In genomic region chr2:6739998-6740668, GRCm38 (mm10) we compare ENCODE assay signal across 10 mouse cellular contexts.
A peak's percentile ranks its signal among the peaks of the same experiment; 100 is the strongest.
DNase-seq lines count a peak whose midpoint lies in the region; ATAC-seq and TF ChIP-seq lines count a peak whose summit lies in the region.
"Had no signal": no experiment of that assay in that cellular context is flagged by ENCODE, and none has a peak within 500 bp of the region (broad histone marks: within the 10 kb centered on the region; RNA-seq: fewer than 3 reads in every experiment).

No protein-coding gene starts in this region.

- TF ChIP-seq POLR2A in CH12.LX (IDR thresholded peaks at IDR 0.05; ENCODE audit: low read depth, low read length): no peak

- no peaks in the 10 kb centered on the region for H3K9me3 ChIP-seq in forebrain, embryonic 15.5 days
- H3K9me3 ChIP-seq in forebrain, embryonic 10.5 days: no peaks in the 10 kb centered on the region
- no peaks in the 10 kb centered on the region for H3K9me3 ChIP-seq in CH12.LX (replicated peaks; ENCODE audit: low read length)
- H3K9me3 ChIP-seq in intestine, embryonic 15.5 days: no peaks in the 10 kb centered on the region
- H3K9me3 ChIP-seq: liver, embryonic 15.5 days had no signal

- peak in 1 of 2 experiments; percentile 39; a peak in 2 of 4 replicates for TF ChIP-seq CTCF in CH12.LX (conservative IDR thresholded peaks at IDR 0.05 in 1 of 2, IDR thresholded peaks at IDR 0.05 in 1 of 2; ENCODE audit: low read depth in 2 of 2, low read length in 2 of 2)

- no peaks in the 10 kb centered on the region for H3K36me3 ChIP-seq in forebrain, embryonic 15.5 days
- no peaks in the 10 kb centered on the region for H3K36me3 ChIP-seq in forebrain, embryonic 10.5 days (replicated peaks)
- no peaks in the 10 kb centered on the region for H3K36me3 ChIP-seq in CH12.LX (replicated peaks in 1 of 2; ENCODE audit: control insufficient read depth in 1 of 2, insufficient read depth in 1 of 2, low read length in 1 of 2)
- no peaks in the 10 kb centered on the region for H3K36me3 ChIP-seq in intestine, embryonic 15.5 days
- H3K36me3 ChIP-seq: liver, embryonic 15.5 days had no signal

- H3K4me1 ChIP-seq in forebrain, embryonic 15.5 days: peaks cover 42% of the 10 kb centered on the region
- no peaks in the 10 kb centered on the region for H3K4me1 ChIP-seq in forebrain, embryonic 10.5 days
- peaks cover 2 to 9% of the 10 kb centered on the region in 2 experiments; a peak in 3 of 4 replicates for H3K4me1 ChIP-seq in CH12.LX (ENCODE audit: control insufficient read depth in 1 of 2, insufficient read depth in 2 of 2)
- H3K4me1 ChIP-seq in intestine, embryonic 15.5 days (replicated peaks): no peaks in the 10 kb centered on the region
- H3K4me1 ChIP-seq: liver, embryonic 15.5 days had no signal

- dilution Hi-C loops in CH12.LX (cut with MboI; ENCODE audit: extremely low pct_ligation_motif_present, extremely low pct_unique_long_range_greater_than_20kb, low sequenced_read_pairs): no loop called here

- no peak for DNase-seq in forebrain, embryonic 10.5 days (ENCODE audit: extremely low spot score, low spot score)
- DNase-seq in kidney, adult 9 months: peak; percentile 12
- no peak for DNase-seq in kidney, adult 11 months
- no peak for DNase-seq in CH12.LX (ENCODE audit: extremely low read depth)
- no peak for DNase-seq in embryo, embryonic 10 days (ENCODE audit: low spot score)
- DNase-seq in ovary, postnatal 36 days (ENCODE audit: low spot score): no peak
- DNase-seq: right cerebral cortex, postnatal 14 days had no signal

- no peak overlapping the region for H3K9ac ChIP-seq in forebrain, embryonic 15.5 days (replicated peaks)
- H3K9ac ChIP-seq in CH12.LX (ENCODE audit: insufficient read depth, low read depth): no peak overlapping the region
- no peak overlapping the region for H3K9ac ChIP-seq in intestine, embryonic 15.5 days
- H3K9ac ChIP-seq: liver, embryonic 15.5 days had no signal

- H3K79me2 ChIP-seq in CH12.LX (replicated peaks; ENCODE audit: control insufficient read depth, extremely low read depth, insufficient read depth, poor library complexity, severe bottlenecking): no peaks in the 10 kb centered on the region

- ATAC-seq in forebrain, embryonic 15.5 days (replicated peaks): no peak
- peak; percentile 72; the same call in 1 of the 2 replicates for ATAC-seq in intestine, embryonic 15.5 days

- H3K27me3 ChIP-seq in forebrain, embryonic 15.5 days: no peaks in the 10 kb centered on the region
- H3K27me3 ChIP-seq in forebrain, embryonic 10.5 days (ENCODE audit: poor library complexity, severe bottlenecking): no peaks in the 10 kb centered on the region
- H3K27me3 ChIP-seq in CH12.LX (replicated peaks): no peaks in the 10 kb centered on the region
- no peaks in the 10 kb centered on the region for H3K27me3 ChIP-seq in intestine, embryonic 15.5 days (replicated peaks)
- H3K27me3 ChIP-seq: liver, embryonic 15.5 days had no signal

- peak; percentile 60; the same call in 1 of the 2 replicates for TF ChIP-seq EP300 in CH12.LX (IDR thresholded peaks at IDR 0.05; ENCODE audit: low read length)

- TF ChIP-seq RAD21 in CH12.LX (IDR thresholded peaks at IDR 0.05; ENCODE audit: low read depth, low read length): peak; percentile 49

- H3K4me3 ChIP-seq in forebrain, embryonic 15.5 days: no peak overlapping the region
- H3K4me3 ChIP-seq in forebrain, embryonic 10.5 days: no peak overlapping the region
- H3K4me3 ChIP-seq in CH12.LX (replicated peaks in 1 of 3; ENCODE audit: low read depth in 2 of 3, low read length in 2 of 3, poor library complexity in 1 of 3): no peak overlapping the region
- no peak overlapping the region for H3K4me3 ChIP-seq in intestine, embryonic 15.5 days (replicated peaks)
- H3K4me3 ChIP-seq: liver, embryonic 15.5 days had no signal

- in situ Hi-C loops in CH12.LX (cut with MboI; ENCODE audit: low pct_ligation_motif_present, low pct_unique_long_range_greater_than_20kb, low sequenced_read_pairs): no loop called here

- 70% methylated on average over 4 of the region's 4 CpGs for WGBS in forebrain, embryonic 15.5 days
- WGBS in forebrain, embryonic 10.5 days: 87% methylated on average over 4 of the region's 4 CpGs
- WGBS in intestine, embryonic 15.5 days: 66% methylated on average over 4 of the region's 4 CpGs

- H3K4me2 ChIP-seq in forebrain, embryonic 15.5 days (replicated peaks): no peak overlapping the region
- H3K4me2 ChIP-seq in CH12.LX (ENCODE audit: insufficient read depth, low read depth, poor library complexity, severe bottlenecking): no peak overlapping the region
- no peak overlapping the region for H3K4me2 ChIP-seq in intestine, embryonic 15.5 days (replicated peaks)
- H3K4me2 ChIP-seq: liver, embryonic 15.5 days had no signal

- peak overlapping the region; percentile 16; the same call in 1 of the 2 replicates for H3K27ac ChIP-seq in forebrain, embryonic 15.5 days (replicated peaks)
- H3K27ac ChIP-seq in forebrain, embryonic 10.5 days: no peak overlapping the region
- H3K27ac ChIP-seq in CH12.LX (ENCODE audit: insufficient read depth, low read depth): no peak overlapping the region
- H3K27ac ChIP-seq in intestine, embryonic 15.5 days: no peak overlapping the region
- H3K27ac ChIP-seq: liver, embryonic 15.5 days had no signal

TF ChIP-seq in CH12.LX, 34 proteins besides CTCF, POLR2A, EP300 and RAD21:
- no peak for TF ChIP-seq TBP (conservative IDR thresholded peaks at IDR 0.05; ENCODE audit: low read depth, low read length)
- TF ChIP-seq RCOR1 (conservative IDR thresholded peaks at IDR 0.05; ENCODE audit: low read depth, low read length): no peak
- no peak for TF ChIP-seq USF2 (conservative IDR thresholded peaks at IDR 0.05; ENCODE audit: low read depth, low read length)
- TF ChIP-seq CHD1 (IDR thresholded peaks at IDR 0.05; ENCODE audit: low read depth, low read length): no peak
- no peak for TF ChIP-seq MXI1 (IDR thresholded peaks at IDR 0.05; ENCODE audit: low read depth, low read length)
- TF ChIP-seq MAFK (IDR thresholded peaks at IDR 0.05; ENCODE audit: insufficient replicate concordance, low read length): peak; percentile 98
- peak; percentile 18; the same call in 1 of the 2 replicates for TF ChIP-seq SMC3 (IDR thresholded peaks at IDR 0.05; ENCODE audit: low read depth, low read length)
- 0 out of 2 replicates have a peak, but pooled peaks have one; percentile 16 for TF ChIP-seq MYC (IDR thresholded peaks at IDR 0.05; ENCODE audit: low read depth, low read length)
- TF ChIP-seq ELF1 (IDR thresholded peaks at IDR 0.05; ENCODE audit: low read depth, low read length): peak; percentile 66
- no peak for TF ChIP-seq JUN (IDR thresholded peaks at IDR 0.05; ENCODE audit: insufficient read depth, low read depth, low read length)
- TF ChIP-seq NELFE (IDR thresholded peaks at IDR 0.05; ENCODE audit: low read depth, low read length): no peak
- no peak for TF ChIP-seq HCFC1 (IDR thresholded peaks at IDR 0.05; ENCODE audit: low read depth, low read length)
- TF ChIP-seq BHLHE40 (IDR thresholded peaks at IDR 0.05; ENCODE audit: low read depth, low read length): no peak
- TF ChIP-seq JUND (conservative IDR thresholded peaks at IDR 0.05; ENCODE audit: low read depth, low read length): peak; percentile 15; the same call in 1 of the 2 replicates
